Mouse (Mus musculus) skeletal muscle tissue, adult 2 months (tissue): Measurements from ENCODE around the gene Dhx57.

ENCODE experiments used
- DNase-seq: peaks from one replicate; pipeline ENCODE4 v3.0.0-alpha.2; 2012; ENCODE audit warnings: low read depth, low spot score

The Dhx57 gene

GRCm38 (mm10) chr17:80199160-80199778, 91.0 kb downstream of the Dhx57 start:
- DNase-seq = no peak

GRCm38 (mm10) chr17:80193075-80193474, 97.2 kb downstream of the Dhx57 start:
- DNase-seq = no peak
